Mouse (Mus musculus): ENCODE data around the gene Dnajb1. TPM values are rescaled to one million over a fixed set of nuclear protein-coding genes. Genes with fewer than 3 reads are reported as not detected.

Gene Dnajb1
- polyA plus RNA-seq, 1 experiment from 2014 or later: 54.4 TPM

DNA sequence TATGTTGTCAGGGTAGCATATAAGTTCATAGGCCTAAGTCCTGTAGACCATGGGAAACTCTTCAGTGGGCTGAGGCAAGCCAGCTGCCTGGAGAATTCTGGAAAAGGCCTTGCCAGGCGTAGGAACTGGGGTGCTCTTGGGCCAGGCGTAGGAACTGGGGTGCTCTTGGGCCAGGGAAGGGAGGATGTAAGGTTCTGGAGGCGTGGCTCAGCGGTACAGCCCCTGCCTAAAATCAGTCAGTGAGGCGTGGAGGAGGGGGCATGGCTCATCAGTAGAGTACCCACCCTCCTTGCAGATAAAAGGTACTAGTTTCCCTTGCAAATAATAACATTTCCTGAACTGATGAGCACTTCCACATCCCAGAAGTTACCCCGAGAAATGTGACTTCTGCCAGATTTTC, 46.7 kb downstream of the Dnajb1 start:
- Histone ChIP-seq H3K9me3 (replicated peaks; ENCODE audit: control insufficient read depth, low read length) (no peaks in the 10 kb centered on the region), H3K9ac (replicated peaks; ENCODE audit: low read length) (no peak overlapping the region), H3K36me3 (replicated peaks; ENCODE audit: control insufficient read depth, insufficient read depth, low read depth, low read length) (no peaks in the 10 kb centered on the region; the same call in 1 of the 2 replicates), H3K27me3 (ENCODE audit: control insufficient read depth, insufficient read depth, low read length) (no peaks in the 10 kb centered on the region), H3K27ac (replicated peaks; ENCODE audit: low read depth, low read length) (no peak overlapping the region), H3K4me1 (ENCODE audit: control insufficient read depth, insufficient read depth, low read length) (peaks cover 9% of the 10 kb centered on the region), H3K4me2 (ENCODE audit: low read depth, low read length) (no peak overlapping the region), H3K4me3 (ENCODE audit: low read depth, low read length) (no peak overlapping the region)
- DNase-seq (ENCODE audit: low spot score) (no peak), ATAC-seq (replicated peaks; ENCODE audit: insufficient number of reproducible peaks, low FRiP score, low TSS enrichment, low read depth) (no peak)
- 91% methylated on average over 6 of the region's 6 CpGs for WGBS

GRCm38 (mm10) chr8:83656043-83656442, 48.0 kb downstream of the Dnajb1 start:
- H3K27me3 ChIP-seq (ENCODE audit: control insufficient read depth, insufficient read depth, low read length): no peaks in the 10 kb centered on the region
- no peak overlapping the region for H3K27ac ChIP-seq (replicated peaks; ENCODE audit: low read depth, low read length)
- WGBS: 90% methylated on average over 9 of the region's 9 CpGs
- no peaks in the 10 kb centered on the region; the same call in 1 of the 2 replicates for H3K36me3 ChIP-seq (replicated peaks; ENCODE audit: control insufficient read depth, insufficient read depth, low read depth, low read length)
- no peak overlapping the region for H3K4me3 ChIP-seq (ENCODE audit: low read depth, low read length)
- H3K4me1 ChIP-seq (ENCODE audit: control insufficient read depth, insufficient read depth, low read length): peaks cover 13% of the 10 kb centered on the region
- no peaks in the 10 kb centered on the region for H3K9me3 ChIP-seq (replicated peaks; ENCODE audit: control insufficient read depth, low read length)
- ATAC-seq (replicated peaks; ENCODE audit: insufficient number of reproducible peaks, low FRiP score, low TSS enrichment, low read depth): no peak
- H3K4me2 ChIP-seq (ENCODE audit: low read depth, low read length): no peak overlapping the region
- no peak for DNase-seq (ENCODE audit: low spot score)
- no peak overlapping the region for H3K9ac ChIP-seq (replicated peaks; ENCODE audit: low read length)

GRCm38 (mm10) chr8:83656484-83657246, 48.7 kb downstream of the Dnajb1 start:
- Histone ChIP-seq H3K27ac (replicated peaks; ENCODE audit: low read depth, low read length) (no peak overlapping the region), H3K36me3 (replicated peaks; ENCODE audit: control insufficient read depth, insufficient read depth, low read depth, low read length) (no peaks in the 10 kb centered on the region; the same call in 1 of the 2 replicates), H3K4me3 (ENCODE audit: low read depth, low read length) (no peak overlapping the region), H3K4me2 (ENCODE audit: low read depth, low read length) (no peak overlapping the region), H3K9ac (replicated peaks; ENCODE audit: low read length) (no peak overlapping the region), H3K9me3 (replicated peaks; ENCODE audit: control insufficient read depth, low read length) (no peaks in the 10 kb centered on the region), H3K27me3 (ENCODE audit: control insufficient read depth, insufficient read depth, low read length) (no peaks in the 10 kb centered on the region), H3K4me1 (ENCODE audit: control insufficient read depth, insufficient read depth, low read length) (peaks cover 17% of the 10 kb centered on the region)
- no peak for ATAC-seq (replicated peaks; ENCODE audit: insufficient number of reproducible peaks, low FRiP score, low TSS enrichment, low read depth)
- no peak for DNase-seq (ENCODE audit: low spot score)
- WGBS: 72% methylated on average over 13 of the region's 13 CpGs

DNA sequence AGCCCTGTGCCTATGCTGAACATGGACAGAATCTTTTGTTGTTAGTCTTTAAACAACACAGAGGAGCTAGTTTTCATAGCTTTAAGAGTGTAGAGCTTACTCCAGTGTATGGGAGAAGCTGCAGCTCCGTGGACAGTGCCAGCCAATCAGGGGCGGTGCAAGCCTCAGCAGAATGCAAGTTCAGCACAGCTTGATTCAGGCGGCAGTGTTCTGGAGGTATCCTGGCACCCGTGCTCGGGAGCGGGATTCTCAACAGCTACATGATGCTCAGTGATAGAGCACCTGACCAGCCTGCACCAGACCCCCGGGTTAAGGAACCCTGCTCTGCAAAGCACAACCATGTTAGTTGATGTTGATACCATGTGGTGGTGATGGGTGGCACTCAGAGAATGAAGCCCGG, 52.6 kb downstream of the Dnajb1 start:
- peak overlapping the region; percentile 62; the same call in 1 of the 2 replicates for H3K27ac ChIP-seq (replicated peaks; ENCODE audit: low read depth, low read length)
- no peaks in the 10 kb centered on the region for H3K9me3 ChIP-seq (replicated peaks; ENCODE audit: control insufficient read depth, low read length)
- 8% methylated on average over 8 of the region's 8 CpGs for WGBS
- ATAC-seq (replicated peaks; ENCODE audit: insufficient number of reproducible peaks, low FRiP score, low TSS enrichment, low read depth) (0 out of 2 replicates have a peak, but pooled peaks have one; percentile 0), DNase-seq (ENCODE audit: low spot score) (no peak)
- H3K4me1 ChIP-seq (ENCODE audit: control insufficient read depth, insufficient read depth, low read length): peaks cover 22% of the 10 kb centered on the region
- H3K4me3 ChIP-seq (ENCODE audit: low read depth, low read length): no peak overlapping the region
- H3K36me3 ChIP-seq (replicated peaks; ENCODE audit: control insufficient read depth, insufficient read depth, low read depth, low read length): no peaks in the 10 kb centered on the region; the same call in 1 of the 2 replicates
- peak overlapping the region; percentile 25; the same call in 1 of the 2 replicates for H3K4me2 ChIP-seq (ENCODE audit: low read depth, low read length)
- no peaks in the 10 kb centered on the region for H3K27me3 ChIP-seq (ENCODE audit: control insufficient read depth, insufficient read depth, low read length)
- H3K9ac ChIP-seq (replicated peaks; ENCODE audit: low read length): no peak overlapping the region; the same call in 1 of the 2 replicates

- WGBS: 9% methylated on average over 22 of the region's 22 CpGs
- Histone ChIP-seq H3K4me3 (ENCODE audit: low read depth, low read length) (no peak overlapping the region), H3K36me3 (replicated peaks; ENCODE audit: control insufficient read depth, insufficient read depth, low read depth, low read length) (no peaks in the 10 kb centered on the region; the same call in 1 of the 2 replicates), H3K9ac (replicated peaks; ENCODE audit: low read length) (peak overlapping the region; percentile 5; the same call in 1 of the 2 replicates), H3K27ac (replicated peaks; ENCODE audit: low read depth, low read length) (peak overlapping the region; percentile 62; the same call in 1 of the 2 replicates), H3K4me1 (ENCODE audit: control insufficient read depth, insufficient read depth, low read length) (peaks cover 22% of the 10 kb centered on the region), H3K4me2 (ENCODE audit: low read depth, low read length) (peak overlapping the region; percentile 25), H3K9me3 (replicated peaks; ENCODE audit: control insufficient read depth, low read length) (no peaks in the 10 kb centered on the region), H3K27me3 (ENCODE audit: control insufficient read depth, insufficient read depth, low read length) (no peaks in the 10 kb centered on the region)
- ATAC-seq (replicated peaks; ENCODE audit: insufficient number of reproducible peaks, low FRiP score, low TSS enrichment, low read depth): peak; percentile 42
- DNase-seq (ENCODE audit: low spot score): peak; percentile 69
These were observed 53.1 kb downstream of the Dnajb1 start for GRCm38 (mm10) chr8:83660995-83661680.

Other genes with a start within 250 kb of the Dnajb1 start
- gene Clgn, start 218.3 kb upstream of the Dnajb1 start, polyA plus RNA-seq (2014; fragmentation: Nextera tagmentation; extraction: Ambion mirVana): 4.6 and 4.7 TPM in 2 replicates
- gene Scoc, start 149.8 kb upstream of the Dnajb1 start, polyA plus RNA-seq (2014; fragmentation: Nextera tagmentation; extraction: Ambion mirVana): 137 and 163 TPM in 2 replicates
- not detected in 2 replicates for gene Olfr370, start 72.4 kb upstream of the Dnajb1 start, polyA plus RNA-seq (2014; fragmentation: Nextera tagmentation; extraction: Ambion mirVana)
- 327 and 351 TPM in 2 replicates for gene Ndufb7, start 41.5 kb upstream of the Dnajb1 start, polyA plus RNA-seq (2014; fragmentation: Nextera tagmentation; extraction: Ambion mirVana)
- gene Tecr, start 222 bp upstream of the Dnajb1 start, polyA plus RNA-seq (2014; fragmentation: Nextera tagmentation; extraction: Ambion mirVana): 667 and 692 TPM in 2 replicates
- 169 and 177 TPM in 2 replicates for gene Gipc1, start 44.5 kb downstream of the Dnajb1 start, polyA plus RNA-seq (2014; fragmentation: Nextera tagmentation; extraction: Ambion mirVana)
- gene Ptger1, start 58.5 kb downstream of the Dnajb1 start, polyA plus RNA-seq (2014; fragmentation: Nextera tagmentation; extraction: Ambion mirVana): 0.27 and 1.9 TPM in 2 replicates
- gene Pkn1, start 91.0 kb downstream of the Dnajb1 start, polyA plus RNA-seq (2014; fragmentation: Nextera tagmentation; extraction: Ambion mirVana): 20.6 and 21.5 TPM in 2 replicates
- gene Ddx39, start 107.0 kb downstream of the Dnajb1 start, polyA plus RNA-seq (2014; fragmentation: Nextera tagmentation; extraction: Ambion mirVana): 191 and 195 TPM in 2 replicates
- 19.0 and 22.1 TPM in 2 replicates for gene Adgre5, start 133.1 kb downstream of the Dnajb1 start, polyA plus RNA-seq (2014; fragmentation: Nextera tagmentation; extraction: Ambion mirVana)